Mouse (Mus musculus) heart, embryonic 11.5 days (tissue): ENCODE measurements around the gene Anxa11. TPM values are rescaled to one million over a fixed set of nuclear protein-coding genes. Genes with fewer than 3 reads are reported as not detected.

ENCODE experiments used
- ATAC-seq: fragments of 200-750 bp; cut with Nextera tagmentation; replicated peaks from 2 replicates; pipeline ENCODE4 v1.8.0; 2017; ENCODE audit warnings: moderate library complexity; ENCODE audit not compliant: insufficient number of reproducible peaks, low FRiP score, low TSS enrichment
- H3K27ac ChIP-seq: fragments of 300-500 bp; sonication (generic); 2 replicates; pipeline ENCODE4 v1.5.1; 2014; ENCODE audit warnings: mild to moderate bottlenecking, low read depth, low read length
- H3K27me3 ChIP-seq: fragments of 300-500 bp; sonication (generic); 2 replicates; pipeline ENCODE4 v1.6.1; 2014; ENCODE audit warnings: mild to moderate bottlenecking, low read length, mixed read lengths; ENCODE audit not compliant: control insufficient read depth, insufficient read depth
- H3K36me3 ChIP-seq: fragments of 300-500 bp; sonication (generic); 2 replicates; pipeline ENCODE4 v1.6.1; 2014; ENCODE audit warnings: mild to moderate bottlenecking, low read length, moderate library complexity, mixed read lengths; ENCODE audit not compliant: control insufficient read depth, insufficient read depth
- H3K4me1 ChIP-seq: fragments of 300-500 bp; sonication (generic); 2 replicates; pipeline ENCODE4 v1.6.1; 2014; ENCODE audit warnings: low read length; ENCODE audit not compliant: control insufficient read depth, insufficient read depth
- H3K4me2 ChIP-seq: fragments of 300-500 bp; sonication (generic); 2 replicates; pipeline ENCODE4 v1.6.1; 2014; ENCODE audit warnings: mild to moderate bottlenecking, moderate library complexity
- H3K4me3 ChIP-seq: fragments of 300-500 bp; sonication (generic); 2 replicates; pipeline ENCODE4 v1.5.1; 2014; ENCODE audit warnings: low read depth, low read length
- H3K9ac ChIP-seq: fragments of 300-500 bp; sonication (generic); 2 replicates; pipeline ENCODE4 v1.6.1; 2014; ENCODE audit warnings: mild to moderate bottlenecking, low read depth, low read length, moderate library complexity
- H3K9me3 ChIP-seq: fragments of 300-500 bp; sonication (generic); replicated peaks from 2 replicates; pipeline ENCODE4 v1.6.1; 2016; ENCODE audit warnings: low read length; ENCODE audit not compliant: control insufficient read depth
- WGBS: fragments of 180-500 bp; shearing (Covaris S2); extraction: QIAGEN DNeasy Blood & Tissue Kit; methylation state at CpG from one replicate; pipeline ENCODE4 v1.1.7; 2014; ENCODE audit not compliant: insufficient replicate concordance; 5-methylcytosine and 5-hydroxymethylcytosine counted together
- polyA plus RNA-seq: library from polyadenylated mRNA; unstranded; fragments of >200 nt; fragmentation: Nextera tagmentation; extraction: Ambion mirVana; gene quantifications from 2 replicates; pipeline ENCODE4 v1.2.1, GENCODE M21; 2014

Anxa11 gene
- polyA plus RNA-seq, 1 experiment from 2014 or later: 14.7 TPM

DNA sequence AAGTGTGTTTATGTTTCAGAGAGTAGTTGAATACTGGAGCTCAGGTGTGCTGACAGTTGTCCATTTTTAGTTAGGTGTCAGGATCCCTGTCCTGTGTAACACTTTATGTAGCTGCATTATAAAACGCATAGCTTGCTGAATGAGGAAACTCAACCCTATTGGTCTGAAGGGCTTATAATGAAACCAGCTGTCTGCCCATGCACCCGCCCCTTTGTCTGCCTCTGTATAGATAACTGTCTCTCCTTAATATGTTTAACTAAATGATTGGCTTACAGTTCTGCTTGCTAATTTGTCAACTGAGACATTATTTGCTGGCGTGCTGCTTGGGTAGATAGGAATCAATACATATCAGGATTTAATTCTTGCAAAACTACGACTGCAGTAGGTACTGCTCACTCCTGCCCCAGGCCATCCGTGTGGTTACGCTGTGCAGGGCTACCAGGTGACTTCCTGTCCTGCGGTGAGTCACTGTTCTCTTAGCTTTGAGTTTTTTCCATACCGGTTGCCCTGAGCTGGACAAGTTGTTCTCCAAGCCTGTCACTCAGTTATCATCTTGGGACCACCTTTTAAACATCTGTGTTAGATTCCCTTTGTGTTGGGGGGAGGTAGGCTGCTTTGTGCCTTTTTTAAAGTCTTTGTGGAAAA, 13.4 kb downstream of the Anxa11 start:
- H3K4me3 ChIP-seq: no peak overlapping the region
- no peak overlapping the region for H3K27ac ChIP-seq
- no peaks in the 10 kb centered on the region for H3K36me3 ChIP-seq
- H3K9ac ChIP-seq: no peak overlapping the region
- 58% methylated on average over 8 of the region's 8 CpGs for WGBS
- ATAC-seq: no peak
- H3K4me2 ChIP-seq: no peak overlapping the region
- no peaks in the 10 kb centered on the region for H3K9me3 ChIP-seq
- peaks cover 23% of the 10 kb centered on the region for H3K4me1 ChIP-seq
- no peaks in the 10 kb centered on the region for H3K27me3 ChIP-seq

DNA sequence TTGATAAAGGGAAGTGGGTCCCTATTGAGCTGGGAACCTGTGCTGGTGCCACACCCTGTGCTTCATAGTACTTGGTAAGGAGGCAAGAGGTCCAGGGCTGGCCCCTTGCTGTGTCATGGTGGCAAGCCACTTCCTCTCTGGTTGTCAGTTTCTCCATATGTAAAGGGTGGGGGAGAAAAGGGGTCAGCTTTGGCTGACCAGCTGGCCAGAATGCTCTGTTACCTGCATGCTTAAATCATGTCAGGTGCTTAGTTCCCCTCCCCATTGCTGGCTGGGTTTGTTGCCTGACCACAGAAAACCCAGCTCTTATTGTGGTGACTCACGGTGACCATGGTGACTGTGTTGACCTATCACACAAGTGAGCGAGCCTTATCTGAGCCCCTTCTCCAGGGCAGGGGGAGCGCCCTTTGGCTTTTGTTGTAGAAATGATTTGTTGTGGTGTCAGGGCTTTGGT, 15.2 kb downstream of the Anxa11 start:
- ATAC-seq: no peak
- no peak overlapping the region for H3K27ac ChIP-seq
- no peaks in the 10 kb centered on the region for H3K27me3 ChIP-seq
- no peak overlapping the region for H3K9ac ChIP-seq
- H3K36me3 ChIP-seq: no peaks in the 10 kb centered on the region
- 25% methylated on average over 3 of the region's 3 CpGs for WGBS
- H3K4me2 ChIP-seq: no peak overlapping the region; the same call in 1 of the 2 replicates
- H3K9me3 ChIP-seq: no peaks in the 10 kb centered on the region
- no peak overlapping the region for H3K4me3 ChIP-seq
- peaks cover 23% of the 10 kb centered on the region for H3K4me1 ChIP-seq

DNA sequence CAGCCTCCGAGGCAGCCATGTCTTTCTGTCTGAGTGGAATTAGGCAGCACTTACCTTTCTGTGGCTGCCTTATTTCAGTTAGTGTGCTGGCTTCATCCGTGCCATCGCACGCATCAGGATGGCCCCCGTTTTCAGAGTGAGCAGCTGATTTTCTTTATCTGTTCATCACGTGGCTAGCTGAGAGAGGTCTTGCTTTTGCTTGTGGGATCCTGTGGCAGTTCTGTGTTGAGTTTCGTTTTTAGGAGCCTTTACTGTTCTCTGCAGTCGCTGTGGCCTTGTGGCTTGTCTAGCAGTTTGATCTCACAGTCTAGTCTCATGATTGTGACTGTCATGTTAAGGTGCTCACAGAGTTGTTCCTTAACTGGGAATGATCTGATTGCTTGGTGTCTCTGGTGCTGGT, 16.0 kb downstream of the Anxa11 start:
- Histone ChIP-seq H3K4me2 (no peak overlapping the region), H3K4me1 (peaks cover 19% of the 10 kb centered on the region), H3K27me3 (no peaks in the 10 kb centered on the region), H3K4me3 (no peak overlapping the region), H3K36me3 (no peaks in the 10 kb centered on the region), H3K27ac (no peak overlapping the region), H3K9ac (no peak overlapping the region), H3K9me3 (no peaks in the 10 kb centered on the region)
- 75% methylated on average over 8 of the region's 8 CpGs for WGBS
- no peak for ATAC-seq

DNA sequence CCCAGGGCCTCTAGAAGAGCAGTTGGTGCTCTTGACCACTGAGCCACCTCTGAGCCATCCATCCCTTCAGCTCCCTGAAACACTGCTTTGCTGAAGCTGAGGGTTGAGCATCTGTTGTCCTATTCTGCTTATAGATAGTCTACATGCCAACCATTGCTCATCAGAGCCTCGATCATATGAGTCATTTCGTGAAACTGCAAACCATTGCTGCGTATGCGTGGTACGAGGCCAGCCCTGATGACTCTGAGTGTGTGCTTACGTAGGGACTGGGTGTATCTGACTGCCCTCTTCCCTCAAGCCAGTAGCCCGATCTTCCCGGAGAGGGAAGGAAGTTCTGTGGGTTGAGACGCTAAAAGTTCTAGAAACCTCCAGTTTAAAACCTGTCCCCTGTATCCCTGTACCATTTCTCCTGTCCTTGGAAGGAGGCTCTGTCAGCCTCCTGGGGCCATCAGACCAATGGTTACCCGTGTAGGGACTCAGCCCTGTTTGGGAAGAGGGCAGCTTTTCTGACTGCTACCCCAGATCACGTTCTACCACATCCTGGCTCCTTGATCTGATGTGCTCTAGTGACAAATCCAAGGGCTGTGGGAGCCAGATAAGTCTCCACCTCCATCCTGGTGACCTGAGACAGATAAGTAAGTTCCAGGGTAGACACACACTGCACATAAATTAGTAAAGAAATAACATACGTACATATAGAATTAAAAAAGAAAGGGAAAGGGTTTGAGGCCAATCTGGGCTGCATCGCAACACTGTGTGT, 20.0 kb downstream of the Anxa11 start:
- WGBS: 83% methylated on average over 13 of the region's 13 CpGs
- no peak overlapping the region for H3K4me2 ChIP-seq
- H3K9me3 ChIP-seq: no peaks in the 10 kb centered on the region
- H3K9ac ChIP-seq: no peak overlapping the region
- peaks cover 10% of the 10 kb centered on the region for H3K4me1 ChIP-seq
- H3K4me3 ChIP-seq: no peak overlapping the region
- H3K36me3 ChIP-seq: no peaks in the 10 kb centered on the region
- no peak overlapping the region for H3K27ac ChIP-seq
- H3K27me3 ChIP-seq: no peaks in the 10 kb centered on the region
- no peak for ATAC-seq

DNA sequence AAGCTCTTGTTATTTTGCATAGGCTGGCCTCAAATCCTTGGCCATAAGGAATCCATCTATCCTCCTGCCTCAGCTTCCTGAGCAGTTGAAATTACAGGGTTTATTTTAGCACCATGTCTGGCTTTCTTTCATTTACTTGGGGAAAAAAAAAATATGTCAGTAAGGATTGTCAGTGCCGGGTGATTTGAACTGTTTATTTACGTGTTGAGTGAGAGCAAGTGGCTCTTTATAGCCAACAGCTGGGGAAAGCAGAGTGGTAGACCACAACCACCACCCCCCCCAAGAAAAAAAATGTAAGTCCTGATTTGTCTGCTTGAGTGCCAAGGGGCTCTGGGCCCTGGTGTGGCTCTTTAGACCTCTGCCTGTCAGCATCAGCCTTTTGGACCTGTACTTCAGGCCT, 21.8 kb downstream of the Anxa11 start:
- 75% methylated on average over 2 of the region's 2 CpGs for WGBS
- no peak overlapping the region for H3K9ac ChIP-seq

DNA sequence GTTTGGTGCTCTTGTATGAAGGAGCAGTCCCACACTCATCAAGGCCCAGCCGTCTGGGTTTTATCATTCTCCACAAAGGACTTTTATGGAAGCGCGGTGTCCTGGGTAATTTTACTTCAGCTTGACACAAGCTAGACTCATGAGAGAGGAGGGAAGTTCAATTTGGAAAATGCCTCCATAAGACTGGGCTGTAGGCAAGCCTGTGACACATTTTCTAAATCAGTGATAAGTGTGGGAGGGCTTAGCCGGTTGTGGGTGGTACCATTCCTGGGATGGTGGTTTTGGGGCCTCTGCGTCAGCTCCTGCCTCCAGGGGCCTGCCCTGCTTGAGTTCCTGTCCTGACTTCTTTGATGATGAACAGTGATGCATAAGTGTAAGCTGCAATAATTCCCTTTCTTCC, 23.3 kb downstream of the Anxa11 start:
- Histone ChIP-seq H3K4me3 (no peak overlapping the region), H3K9ac (no peak overlapping the region), H3K36me3 (no peaks in the 10 kb centered on the region), H3K9me3 (no peaks in the 10 kb centered on the region), H3K4me2 (no peak overlapping the region), H3K4me1 (peaks cover 16% of the 10 kb centered on the region), H3K27me3 (no peaks in the 10 kb centered on the region), H3K27ac (no peak overlapping the region)
- no peak for ATAC-seq
- WGBS: 63% methylated on average over 5 of the region's 5 CpGs

More for the DNA sequence above, 21.8 kb downstream of the Anxa11 start:
- H3K36me3 ChIP-seq: no peaks in the 10 kb centered on the region
- H3K4me2 ChIP-seq: no peak overlapping the region
- no peaks in the 10 kb centered on the region for H3K27me3 ChIP-seq
- H3K4me1 ChIP-seq: peaks cover 2% of the 10 kb centered on the region; the same call in 1 of the 2 replicates
- H3K4me3 ChIP-seq: no peak overlapping the region
- no peak for ATAC-seq
- no peak overlapping the region for H3K27ac ChIP-seq
- H3K9me3 ChIP-seq: no peaks in the 10 kb centered on the region

DNA sequence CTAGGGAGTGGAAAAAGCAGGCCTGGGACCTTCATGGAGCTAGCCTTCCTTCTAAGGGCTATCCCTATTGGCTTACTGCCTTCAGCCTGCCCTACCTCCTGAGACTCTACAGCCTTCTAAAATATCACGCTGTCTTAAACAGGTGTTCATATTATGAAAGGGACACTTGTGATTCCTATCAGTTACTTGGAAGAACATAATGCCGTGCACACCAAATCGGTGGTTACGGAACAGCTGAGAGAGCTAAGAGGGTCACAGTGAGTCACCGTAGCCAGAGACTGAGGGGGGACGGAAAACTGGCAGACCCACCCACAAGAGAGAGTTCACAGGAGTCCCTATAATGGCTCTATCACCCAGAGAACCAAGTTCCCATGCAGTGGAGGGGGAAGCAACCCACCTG, 24.4 kb downstream of the Anxa11 start:
- 81% methylated on average over 6 of the region's 6 CpGs for WGBS
- no peak overlapping the region for H3K27ac ChIP-seq
- no peak overlapping the region for H3K4me3 ChIP-seq
- H3K27me3 ChIP-seq: no peaks in the 10 kb centered on the region
- H3K9ac ChIP-seq: no peak overlapping the region
- no peaks in the 10 kb centered on the region for H3K36me3 ChIP-seq
- no peak for ATAC-seq
- H3K4me2 ChIP-seq: no peak overlapping the region
- peaks cover 16% of the 10 kb centered on the region for H3K4me1 ChIP-seq
- no peaks in the 10 kb centered on the region for H3K9me3 ChIP-seq

DNA sequence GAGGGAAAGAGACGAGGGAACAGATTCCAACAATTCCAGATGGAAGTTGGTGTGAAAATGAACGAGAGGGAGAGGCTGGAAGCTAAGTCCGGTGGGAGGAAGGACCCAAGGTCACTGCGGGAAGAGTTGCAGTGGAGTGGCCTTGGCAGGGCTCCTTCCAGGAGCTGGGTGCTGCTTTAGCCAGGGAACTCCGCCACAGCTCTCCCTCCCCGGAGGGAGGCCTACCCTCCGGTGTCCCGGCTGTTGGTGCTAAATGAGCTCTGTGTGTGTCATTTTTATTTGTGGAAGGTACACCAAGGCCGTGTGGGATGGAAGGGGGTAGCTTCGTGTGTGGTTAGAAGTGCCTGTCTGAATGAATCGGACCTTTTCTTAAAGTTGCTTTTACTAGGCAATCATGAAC, 24.9 kb downstream of the Anxa11 start:
- Histone ChIP-seq H3K27me3 (no peaks in the 10 kb centered on the region), H3K9ac (no peak overlapping the region), H3K36me3 (no peaks in the 10 kb centered on the region), H3K27ac (no peak overlapping the region), H3K4me2 (no peak overlapping the region), H3K9me3 (no peaks in the 10 kb centered on the region), H3K4me3 (no peak overlapping the region), H3K4me1 (peaks cover 16% of the 10 kb centered on the region)
- 78% methylated on average over 11 of the region's 11 CpGs for WGBS
- no peak for ATAC-seq

DNA sequence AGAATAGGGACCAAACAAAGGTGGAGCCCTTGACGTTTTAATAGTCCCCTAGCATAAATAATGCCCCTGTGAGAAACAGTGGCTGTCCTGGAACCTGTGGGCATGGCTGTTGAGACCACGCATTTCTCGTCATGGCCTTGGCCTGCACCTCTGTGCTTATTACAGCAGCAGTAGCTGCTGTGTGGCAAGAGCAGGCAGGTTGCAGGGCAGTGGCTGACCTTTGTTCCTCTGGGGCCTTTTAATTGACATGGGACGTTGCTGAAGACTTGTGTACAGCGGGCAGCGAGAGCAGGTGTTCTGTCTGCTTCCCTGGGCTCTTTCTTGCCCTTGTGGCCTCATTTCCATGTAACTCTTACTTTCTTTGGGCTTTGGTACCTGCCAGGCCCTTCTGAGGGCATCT, 25.9 kb downstream of the Anxa11 start:
- Histone ChIP-seq H3K36me3 (no peaks in the 10 kb centered on the region), H3K4me2 (no peak overlapping the region), H3K27ac (no peak overlapping the region), H3K9ac (no peak overlapping the region), H3K4me3 (no peak overlapping the region), H3K27me3 (no peaks in the 10 kb centered on the region), H3K9me3 (no peaks in the 10 kb centered on the region), H3K4me1 (peaks cover 24% of the 10 kb centered on the region)
- no peak for ATAC-seq
- 76% methylated on average over 6 of the region's 6 CpGs for WGBS
